Mouse (Mus musculus): Measurements from ENCODE around the gene Myh9. TPM values are rescaled to one million over a fixed set of nuclear protein-coding genes. Genes with fewer than 3 reads are reported as not detected.

Gene Myh9
- polyA plus RNA-seq, 1 experiment from 2014 or later, result 36.8 TPM

GRCm38 (mm10) chr15:77793554-77793953 lies 48.4 kb downstream of the Myh9 start:
- Histone ChIP-seq H3K27me3 (ENCODE audit: poor library complexity, severe bottlenecking) (no peaks in the 10 kb centered on the region), H3K9me3 (no peaks in the 10 kb centered on the region), H3K27ac (no peak overlapping the region), H3K4me3 (no peak overlapping the region), H3K36me3 (replicated peaks) (peaks cover 92% of the 10 kb centered on the region), H3K4me1 (peaks cover 15% of the 10 kb centered on the region)
- DNase-seq (ENCODE audit: extremely low spot score, low spot score), result no peak
- WGBS, result 92% methylated on average over 7 of the region's 7 CpGs

GRCm38 (mm10) chr15:77793094-77793493 lies 48.9 kb downstream of the Myh9 start:
- Histone ChIP-seq H3K27ac (no peak overlapping the region), H3K4me1 (peaks cover 10% of the 10 kb centered on the region), H3K27me3 (ENCODE audit: poor library complexity, severe bottlenecking) (no peaks in the 10 kb centered on the region), H3K9me3 (no peaks in the 10 kb centered on the region), H3K4me3 (no peak overlapping the region), H3K36me3 (replicated peaks) (peaks cover 95% of the 10 kb centered on the region)
- no peak for DNase-seq (ENCODE audit: extremely low spot score, low spot score)
- 85% methylated on average over 4 of the region's 4 CpGs for WGBS

DNA sequence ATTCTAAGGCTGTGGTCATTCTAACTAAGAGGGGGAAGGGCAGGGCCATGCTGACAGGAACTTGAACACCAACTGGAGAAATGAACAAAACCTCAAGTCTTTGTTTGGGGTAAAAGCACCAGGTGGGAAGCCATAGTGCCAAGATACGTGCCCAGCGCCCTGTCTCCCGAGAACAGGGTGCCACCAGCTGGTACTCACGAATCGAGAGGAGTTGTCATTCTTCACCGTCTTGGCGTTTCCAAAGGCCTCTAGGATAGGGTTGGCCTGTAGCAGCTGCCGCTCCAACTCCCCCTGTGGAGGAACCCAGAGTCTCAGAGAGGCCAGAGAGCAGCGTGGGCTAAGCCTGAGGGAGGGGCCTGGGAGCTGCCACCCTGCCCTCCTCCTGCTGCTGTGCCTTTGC lies 49.9 kb downstream of the Myh9 start:
- H3K27me3 ChIP-seq (ENCODE audit: poor library complexity, severe bottlenecking), result no peaks in the 10 kb centered on the region
- H3K4me1 ChIP-seq, result peaks cover under 1% of the 10 kb centered on the region; the same call in 1 of the 2 replicates
- peaks cover 99% of the 10 kb centered on the region for H3K36me3 ChIP-seq (replicated peaks)
- no peak for DNase-seq (ENCODE audit: extremely low spot score, low spot score)
- no peak overlapping the region for H3K4me3 ChIP-seq
- H3K27ac ChIP-seq, result no peak overlapping the region
- no peaks in the 10 kb centered on the region for H3K9me3 ChIP-seq
- WGBS, result 91% methylated on average over 9 of the region's 9 CpGs

DNA sequence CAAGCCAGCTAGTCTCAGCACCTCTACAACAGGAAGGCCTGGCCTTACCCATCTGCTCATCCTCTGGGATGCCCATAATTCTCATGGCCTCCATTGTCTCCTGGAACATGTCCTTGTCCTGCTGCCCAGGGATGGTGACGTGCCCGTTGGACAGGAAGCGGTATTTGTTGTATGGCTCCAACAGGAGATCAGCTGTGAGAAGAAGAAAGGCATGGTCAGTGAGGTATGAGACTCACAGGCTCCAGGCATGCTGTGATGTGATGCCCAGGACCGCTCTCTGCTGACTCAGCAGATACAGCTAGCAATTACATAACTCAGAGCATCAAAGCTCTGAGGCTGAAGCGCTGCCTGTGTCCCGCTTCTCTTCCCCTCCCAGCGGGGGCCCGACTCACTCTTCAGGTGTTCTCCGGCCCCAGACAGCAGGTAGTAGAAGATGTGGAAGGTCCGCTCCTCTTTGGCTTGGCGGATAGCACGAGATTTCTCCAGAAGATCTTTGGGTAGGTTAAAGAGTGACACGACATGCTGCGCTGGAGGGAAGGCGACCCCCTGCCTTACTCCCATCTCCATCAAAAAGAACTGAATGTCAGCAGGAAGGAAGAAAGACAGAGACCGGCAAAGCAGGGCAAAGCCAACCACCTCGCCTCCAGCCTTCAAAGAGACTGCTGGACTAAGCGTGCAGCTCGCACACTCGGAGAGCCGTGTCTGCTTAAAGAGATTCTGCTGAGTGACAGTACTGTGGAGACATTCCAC lies 51.1 kb downstream of the Myh9 start:
- H3K27me3 ChIP-seq (ENCODE audit: poor library complexity, severe bottlenecking), result no peaks in the 10 kb centered on the region
- no peaks in the 10 kb centered on the region for H3K4me1 ChIP-seq
- no peak overlapping the region for H3K27ac ChIP-seq
- H3K4me3 ChIP-seq, result no peak overlapping the region
- WGBS, result 91% methylated on average over 21 of the region's 21 CpGs
- no peak for DNase-seq (ENCODE audit: extremely low spot score, low spot score)
- H3K36me3 ChIP-seq (replicated peaks), result peaks cover 99% of the 10 kb centered on the region
- no peaks in the 10 kb centered on the region for H3K9me3 ChIP-seq

DNA sequence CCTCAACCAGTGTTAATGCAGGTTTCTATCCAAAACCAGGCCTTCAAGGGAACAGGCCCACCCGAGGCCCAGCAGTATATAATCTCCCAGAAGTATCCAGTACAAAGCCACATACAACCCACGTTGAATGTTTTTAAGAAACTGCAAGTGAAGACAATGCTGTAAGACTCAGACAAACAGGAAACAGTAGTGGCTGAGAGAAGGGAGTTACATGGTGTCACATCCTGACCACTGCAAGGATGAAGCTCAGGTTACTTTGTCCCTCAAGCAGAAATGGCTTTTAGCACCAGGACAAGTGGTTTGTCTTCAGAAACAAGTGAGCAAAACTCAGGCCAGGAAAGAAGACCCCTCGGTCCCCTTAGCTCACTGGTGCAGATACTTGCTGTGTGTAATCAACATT lies 52.8 kb downstream of the Myh9 start:
- 78% methylated on average over 3 of the region's 3 CpGs for WGBS
- Histone ChIP-seq H3K4me3 (no peak overlapping the region), H3K4me1 (no peaks in the 10 kb centered on the region), H3K9me3 (no peaks in the 10 kb centered on the region), H3K36me3 (replicated peaks) (peaks cover 100% of the 10 kb centered on the region), H3K27ac (no peak overlapping the region), H3K27me3 (ENCODE audit: poor library complexity, severe bottlenecking) (no peaks in the 10 kb centered on the region)
- no peak for DNase-seq (ENCODE audit: extremely low spot score, low spot score)

GRCm38 (mm10) chr15:77788356-77788755 lies 53.6 kb downstream of the Myh9 start:
- H3K27me3 ChIP-seq (ENCODE audit: poor library complexity, severe bottlenecking), result no peaks in the 10 kb centered on the region
- no peaks in the 10 kb centered on the region for H3K9me3 ChIP-seq
- no peak overlapping the region for H3K27ac ChIP-seq
- peaks cover 100% of the 10 kb centered on the region for H3K36me3 ChIP-seq (replicated peaks)
- no peaks in the 10 kb centered on the region for H3K4me1 ChIP-seq
- no peak for DNase-seq (ENCODE audit: extremely low spot score, low spot score)
- H3K4me3 ChIP-seq, result no peak overlapping the region
- 92% methylated on average over 6 of the region's 6 CpGs for WGBS

DNA sequence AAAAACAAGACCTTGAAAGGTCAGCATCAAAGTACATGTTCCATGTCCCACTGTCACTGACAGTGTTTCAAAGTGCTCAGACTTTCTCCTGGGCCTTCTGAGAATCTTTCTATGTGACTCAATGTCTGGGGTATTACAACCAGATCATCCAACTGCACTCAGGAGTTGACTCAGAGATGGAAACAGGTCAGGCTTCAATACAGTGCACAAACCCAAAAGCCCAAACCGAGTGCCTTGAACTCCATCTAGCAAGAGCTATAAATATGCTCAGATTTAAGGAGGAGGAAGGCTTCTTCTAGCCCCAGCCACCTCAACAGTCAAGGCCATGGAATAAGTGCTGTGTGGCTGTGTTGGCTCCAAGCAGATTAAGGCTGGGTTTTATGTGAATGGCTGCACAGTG lies 56.2 kb downstream of the Myh9 start:
- Histone ChIP-seq H3K4me1 (no peaks in the 10 kb centered on the region), H3K27me3 (ENCODE audit: poor library complexity, severe bottlenecking) (no peaks in the 10 kb centered on the region), H3K9me3 (no peaks in the 10 kb centered on the region), H3K4me3 (no peak overlapping the region), H3K27ac (no peak overlapping the region), H3K36me3 (replicated peaks) (peaks cover 100% of the 10 kb centered on the region)
- no peak for DNase-seq (ENCODE audit: extremely low spot score, low spot score)
- WGBS, result 94% methylated on average over 1 of the region's 1 CpGs

DNA sequence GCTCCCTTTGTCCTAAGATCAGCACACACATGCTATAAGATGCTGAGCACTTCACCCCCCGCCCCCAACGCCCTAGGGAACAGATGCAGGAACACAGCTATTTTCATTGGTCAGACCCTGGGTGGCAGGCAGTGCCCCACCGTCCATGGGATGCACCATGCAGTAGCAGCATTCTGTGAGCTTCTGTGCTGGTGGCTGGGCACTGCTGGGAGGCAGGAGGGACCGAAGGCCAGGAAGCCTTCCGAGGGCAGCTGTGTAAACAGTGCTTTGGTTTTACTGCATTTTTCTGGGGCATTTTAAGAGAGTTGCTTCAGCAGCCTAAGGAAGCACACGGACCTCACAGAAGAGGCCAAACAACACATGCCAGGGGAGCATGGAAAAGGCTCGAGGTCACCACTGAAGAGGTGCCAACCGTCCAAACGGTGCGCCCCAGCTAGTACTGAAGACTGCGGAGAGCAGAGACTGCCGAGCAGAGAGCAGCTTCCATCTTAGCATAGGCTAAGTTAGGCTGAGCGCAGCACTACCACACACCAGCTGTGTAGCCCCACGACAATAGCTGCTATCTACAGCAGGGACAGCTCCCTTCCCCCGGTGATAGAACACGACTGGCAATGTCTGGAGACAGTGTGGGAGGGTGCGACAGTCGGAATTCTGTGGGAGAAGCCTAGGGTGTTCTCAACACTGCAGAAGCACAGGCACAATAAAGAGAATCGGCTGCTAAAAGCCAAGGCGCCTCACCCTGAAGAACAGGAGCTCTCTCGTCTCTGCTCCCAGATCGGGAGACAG lies 57.7 kb downstream of the Myh9 start:
- WGBS, result 83% methylated on average over 22 of the region's 22 CpGs
- Histone ChIP-seq H3K4me1 (no peaks in the 10 kb centered on the region), H3K36me3 (replicated peaks) (peaks cover 100% of the 10 kb centered on the region), H3K4me3 (no peak overlapping the region), H3K27me3 (ENCODE audit: poor library complexity, severe bottlenecking) (no peaks in the 10 kb centered on the region), H3K27ac (no peak overlapping the region), H3K9me3 (no peaks in the 10 kb centered on the region)
- DNase-seq (ENCODE audit: extremely low spot score, low spot score), result no peak

DNA sequence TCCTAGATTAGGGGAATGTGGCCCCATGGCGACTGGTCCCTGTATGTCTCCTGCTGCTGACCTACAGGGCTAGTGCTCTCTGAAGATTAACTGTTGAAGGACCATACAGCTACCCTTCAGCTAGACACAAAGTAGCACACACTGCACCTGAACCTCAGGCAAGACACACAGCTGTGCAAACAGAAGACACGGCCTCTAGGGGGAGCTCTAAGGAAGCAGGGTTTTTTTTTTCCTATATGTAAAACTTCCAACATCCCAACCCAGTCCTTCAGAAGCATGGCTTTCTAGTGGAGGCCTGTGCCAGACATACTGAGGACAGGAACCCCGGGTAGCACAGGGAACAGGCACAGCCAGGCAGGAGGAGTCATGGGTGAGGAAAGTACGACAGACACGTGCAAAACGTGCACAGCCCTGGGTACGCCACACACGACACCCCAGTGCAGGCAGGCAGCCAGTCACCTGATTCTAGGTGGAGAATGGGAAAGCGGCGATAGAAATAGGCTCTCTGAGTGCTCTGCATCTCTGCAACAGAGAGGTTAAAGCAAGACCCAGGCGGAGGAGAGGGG lies 59.4 kb downstream of the Myh9 start:
- H3K4me1 ChIP-seq, result no peaks in the 10 kb centered on the region
- H3K36me3 ChIP-seq (replicated peaks), result peaks cover 100% of the 10 kb centered on the region
- no peak overlapping the region for H3K27ac ChIP-seq
- H3K9me3 ChIP-seq, result no peaks in the 10 kb centered on the region
- WGBS, result 86% methylated on average over 11 of the region's 11 CpGs
- no peaks in the 10 kb centered on the region for H3K27me3 ChIP-seq (ENCODE audit: poor library complexity, severe bottlenecking)
- no peak overlapping the region for H3K4me3 ChIP-seq
- no peak for DNase-seq (ENCODE audit: extremely low spot score, low spot score)

- no peaks in the 10 kb centered on the region for H3K9me3 ChIP-seq
- no peak overlapping the region for H3K4me3 ChIP-seq
- no peak overlapping the region for H3K27ac ChIP-seq
- peaks cover 99% of the 10 kb centered on the region for H3K36me3 ChIP-seq (replicated peaks)
- H3K4me1 ChIP-seq, result no peaks in the 10 kb centered on the region
- DNase-seq (ENCODE audit: extremely low spot score, low spot score), result peak; percentile 80
- 70% methylated on average over 20 of the region's 20 CpGs for WGBS
- H3K27me3 ChIP-seq (ENCODE audit: poor library complexity, severe bottlenecking), result no peaks in the 10 kb centered on the region
Observed at GRCm38 (mm10) chr15:77775186-77775963, 66.6 kb downstream of the Myh9 start.

DNA sequence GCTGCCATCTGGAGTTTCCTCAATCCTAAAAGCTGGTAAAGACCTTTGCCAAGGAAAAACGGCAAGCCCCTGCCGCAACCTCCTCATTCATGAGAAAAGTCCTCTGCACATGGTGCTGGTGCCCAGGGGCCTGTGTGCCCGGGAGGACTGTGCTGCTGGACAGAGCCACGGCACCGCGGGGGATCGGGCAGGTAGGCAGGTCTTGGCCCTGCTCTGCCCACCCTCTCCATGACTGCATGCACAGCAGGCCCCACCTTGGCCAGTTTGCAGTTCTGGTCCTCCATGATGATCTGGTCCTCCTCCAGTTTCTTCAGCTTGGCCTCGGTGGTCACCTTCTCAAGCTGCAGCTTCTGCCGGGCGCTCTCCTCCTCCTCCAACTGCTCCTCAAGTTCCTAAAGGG lies 67.7 kb downstream of the Myh9 start:
- no peak for DNase-seq (ENCODE audit: extremely low spot score, low spot score)
- Histone ChIP-seq H3K27ac (no peak overlapping the region), H3K4me3 (no peak overlapping the region), H3K4me1 (no peaks in the 10 kb centered on the region), H3K9me3 (no peaks in the 10 kb centered on the region), H3K27me3 (ENCODE audit: poor library complexity, severe bottlenecking) (no peaks in the 10 kb centered on the region), H3K36me3 (replicated peaks) (peaks cover 99% of the 10 kb centered on the region)
- 97% methylated on average over 10 of the region's 10 CpGs for WGBS

DNA sequence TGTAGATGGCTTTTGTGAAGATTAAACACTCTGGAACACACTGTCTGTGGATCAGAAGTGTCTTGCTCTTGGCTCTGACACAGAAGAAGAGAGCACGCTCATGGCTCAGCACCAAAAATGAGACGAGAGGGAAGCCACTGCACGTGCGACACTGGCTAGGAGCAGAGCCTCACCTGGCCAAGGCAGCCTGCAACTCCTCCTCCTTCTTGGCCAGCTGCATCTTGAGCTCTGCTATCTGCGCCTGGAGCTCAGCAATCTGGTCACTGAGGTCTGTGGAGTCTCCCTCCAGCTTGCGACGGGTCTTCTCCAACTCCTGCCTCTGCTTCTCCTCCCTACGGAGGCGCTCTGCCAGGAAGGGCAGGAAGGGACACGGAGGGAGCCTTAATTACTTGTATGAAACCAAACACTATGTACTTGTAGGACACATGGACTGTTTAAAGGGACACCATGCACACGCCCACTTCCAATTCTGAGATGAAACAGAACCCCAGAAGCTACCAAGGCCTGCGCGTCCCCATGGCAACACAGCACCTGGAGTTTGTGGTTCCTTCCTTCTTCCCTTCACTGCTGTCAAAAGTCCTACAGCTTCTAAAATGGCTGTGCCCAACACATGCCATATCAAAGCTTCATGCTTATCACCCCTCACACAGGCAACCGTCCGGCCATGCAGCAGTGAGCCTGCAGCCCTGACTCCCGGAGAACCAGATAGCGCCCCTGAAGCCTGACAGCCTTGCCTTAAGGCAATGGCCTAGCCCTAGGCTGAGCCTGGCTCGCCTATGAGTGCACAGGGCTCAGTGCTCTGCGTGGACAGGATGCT lies 68.7 kb downstream of the Myh9 start:
- no peak overlapping the region for H3K4me3 ChIP-seq
- H3K27me3 ChIP-seq (ENCODE audit: poor library complexity, severe bottlenecking), result no peaks in the 10 kb centered on the region
- no peak for DNase-seq (ENCODE audit: extremely low spot score, low spot score)
- H3K36me3 ChIP-seq (replicated peaks), result peaks cover 99% of the 10 kb centered on the region
- 93% methylated on average over 19 of the region's 19 CpGs for WGBS
- H3K27ac ChIP-seq, result no peak overlapping the region
- H3K4me1 ChIP-seq, result no peaks in the 10 kb centered on the region
- no peaks in the 10 kb centered on the region for H3K9me3 ChIP-seq

Data from forebrain, embryonic 10.5 days (tissue).